10 mouse cellular contexts compared by ENCODE assay signal in genomic region chr4:124498043-124498442, GRCm38 (mm10).
DNase-seq lines count a peak whose midpoint lies in the region; ATAC-seq and TF ChIP-seq lines count a peak whose summit lies in the region.
"Had no signal": no experiment of that assay in that cellular context is flagged by ENCODE, and none has a peak within 500 bp of the region (broad histone marks: within the 10 kb centered on the region; RNA-seq: fewer than 3 reads in every experiment).

No protein-coding gene starts in this region.

- peak overlapping the region; percentile 38 for H3K4me2 ChIP-seq in hindbrain, postnatal 0 days (ENCODE audit: low read depth, low read length)

- no peak for DNase-seq in frontal cortex, postnatal 14 days (ENCODE audit: low spot score in 2 of 2)
- DNase-seq in left cerebral cortex, postnatal 14 days (ENCODE audit: low spot score in 2 of 2) = peak; percentile 11 to 29
- DNase-seq in left cerebral cortex, adult 8-10 months (ENCODE audit: low spot score in 2 of 2) = no peak
- peak; percentile 26 for DNase-seq in ZHBTc4 (ENCODE audit: low read depth, low spot score)
- DNase-seq in hindbrain, postnatal 0 days (ENCODE audit: low spot score) = peak; percentile 62
- no peak for DNase-seq in spleen, postnatal 14 days (ENCODE audit: low spot score in 2 of 2)
- DNase-seq: cerebellum, adult 9-10 months; kidney, postnatal 10 days; liver, postnatal 0 days had no signal

- H3K4me3 ChIP-seq in hindbrain, postnatal 0 days (ENCODE audit: low read length) = no peak overlapping the region

- TF ChIP-seq CTCF in hindbrain, postnatal 0 days (IDR thresholded peaks at IDR 0.05; ENCODE audit: low read depth) = no peak

- ATAC-seq in frontal cortex, adult (ENCODE audit: low TSS enrichment) = peak; percentile 62; the same call in 1 of the 2 replicates
- no peak; the same call in 1 of the 2 replicates for ATAC-seq in hindbrain, postnatal 0 days
- ATAC-seq: liver, postnatal 0 days had no signal

- no peaks in the 10 kb centered on the region for H3K36me3 ChIP-seq in hindbrain, postnatal 0 days (ENCODE audit: insufficient read depth, low read length)

- no peaks in the 10 kb centered on the region for H3K4me1 ChIP-seq in hindbrain, postnatal 0 days (ENCODE audit: insufficient read depth, low read length)

- 26% methylated on average over 16 of the region's 16 CpGs for WGBS in hindbrain, postnatal 0 days

- H3K27ac ChIP-seq in hindbrain, postnatal 0 days = no peak overlapping the region

- intact Hi-C loops in left cerebral cortex, postnatal 14 days (cut with DNase I) = no loop called here

- H3K9me3 ChIP-seq in hindbrain, postnatal 0 days (ENCODE audit: low read length) = no peaks in the 10 kb centered on the region

- 0 out of 2 replicates have a peak overlapping the region, but pooled peaks have one; percentile 17 for H3K9ac ChIP-seq in hindbrain, postnatal 0 days (replicated peaks; ENCODE audit: low read length)
- H3K9ac ChIP-seq: liver, postnatal 0 days had no signal

- H3K27me3 ChIP-seq in hindbrain, postnatal 0 days (ENCODE audit: insufficient read depth, low read length) = no peaks in the 10 kb centered on the region

Comparison
In these comparisons a context has a peak if more than half of its experiments do, and no peak if none do; other contexts are left out.
1. DNase-seq: peak in left cerebral cortex, postnatal 14 days (2 of 2), ZHBTc4 (single experiment) and hindbrain, postnatal 0 days (single experiment); none in frontal cortex, postnatal 14 days (0 of 2), left cerebral cortex, adult 8-10 months (0 of 2) and spleen, postnatal 14 days (0 of 2).